Mouse (Mus musculus): ENCODE data around the gene Mxd3. TPM values are rescaled to one million over a fixed set of nuclear protein-coding genes. Genes with fewer than 3 reads are reported as not detected.

Gene Mxd3
- polyA plus RNA-seq, 1 experiment from 2014 or later, result 30.2 TPM

- WGBS, result 49% methylated on average over 8 of the region's 8 CpGs
- H3K4me1 ChIP-seq (replicated peaks; ENCODE audit: control insufficient read depth, insufficient read depth, low read length), result peaks cover 37% of the 10 kb centered on the region
Observed at GRCm38 (mm10) chr13:55327633-55328032, 2.0 kb downstream of the Mxd3 start.

GRCm38 (mm10) chr13:55327169-55327568 is 2.5 kb downstream of the Mxd3 start:
- H3K27me3 ChIP-seq (replicated peaks; ENCODE audit: control insufficient read depth, insufficient read depth, low read length), result no peaks in the 10 kb centered on the region
- H3K9ac ChIP-seq (ENCODE audit: low read length), result no peak overlapping the region
- H3K9me3 ChIP-seq (ENCODE audit: control insufficient read depth, low read length), result no peaks in the 10 kb centered on the region
- H3K36me3 ChIP-seq (ENCODE audit: control insufficient read depth, insufficient read depth, low read length), result peaks cover 32% of the 10 kb centered on the region
- no peak overlapping the region for H3K27ac ChIP-seq (ENCODE audit: low read depth)
- H3K4me2 ChIP-seq (ENCODE audit: low read length), result no peak overlapping the region
- WGBS, result 41% methylated on average over 4 of the region's 4 CpGs
- peaks cover 38% of the 10 kb centered on the region for H3K4me1 ChIP-seq (replicated peaks; ENCODE audit: control insufficient read depth, insufficient read depth, low read length)
- DNase-seq (ENCODE audit: low spot score), result no peak
- ATAC-seq (replicated peaks; ENCODE audit: low FRiP score, low TSS enrichment, low read depth), result no peak
- no peak overlapping the region for H3K4me3 ChIP-seq (ENCODE audit: low read depth, low read length)

More at GRCm38 (mm10) chr13:55327633-55328032, 2.0 kb downstream of the Mxd3 start:
- H3K9me3 ChIP-seq (ENCODE audit: control insufficient read depth, low read length), result no peaks in the 10 kb centered on the region
- no peak overlapping the region for H3K27ac ChIP-seq (ENCODE audit: low read depth)
- ATAC-seq (replicated peaks; ENCODE audit: low FRiP score, low TSS enrichment, low read depth), result no peak
- H3K9ac ChIP-seq (ENCODE audit: low read length), result no peak overlapping the region
- H3K4me3 ChIP-seq (ENCODE audit: low read depth, low read length), result no peak overlapping the region
- peak; percentile 85 for DNase-seq (ENCODE audit: low spot score)
- peaks cover 32% of the 10 kb centered on the region for H3K36me3 ChIP-seq (ENCODE audit: control insufficient read depth, insufficient read depth, low read length)
- H3K4me2 ChIP-seq (ENCODE audit: low read length), result peak overlapping the region; percentile 63
- no peaks in the 10 kb centered on the region for H3K27me3 ChIP-seq (replicated peaks; ENCODE audit: control insufficient read depth, insufficient read depth, low read length)

GRCm38 (mm10) chr13:55325596-55325995 is 4.0 kb downstream of the Mxd3 start:
- Histone ChIP-seq H3K27me3 (replicated peaks; ENCODE audit: control insufficient read depth, insufficient read depth, low read length) (no peaks in the 10 kb centered on the region), H3K27ac (ENCODE audit: low read depth) (no peak overlapping the region), H3K4me2 (ENCODE audit: low read length) (no peak overlapping the region), H3K9ac (ENCODE audit: low read length) (no peak overlapping the region), H3K4me1 (replicated peaks; ENCODE audit: control insufficient read depth, insufficient read depth, low read length) (peaks cover 39% of the 10 kb centered on the region), H3K9me3 (ENCODE audit: control insufficient read depth, low read length) (no peaks in the 10 kb centered on the region), H3K36me3 (ENCODE audit: control insufficient read depth, insufficient read depth, low read length) (peaks cover 32% of the 10 kb centered on the region), H3K4me3 (ENCODE audit: low read depth, low read length) (no peak overlapping the region)
- ATAC-seq (replicated peaks; ENCODE audit: low FRiP score, low TSS enrichment, low read depth) (no peak), DNase-seq (ENCODE audit: low spot score) (no peak)
- WGBS, result 74% methylated on average over 11 of the region's 11 CpGs

- H3K4me2 ChIP-seq (ENCODE audit: low read length), result peak overlapping the region; percentile 85
- H3K27me3 ChIP-seq (replicated peaks; ENCODE audit: control insufficient read depth, insufficient read depth, low read length), result no peaks in the 10 kb centered on the region
- H3K9ac ChIP-seq (ENCODE audit: low read length), result peak overlapping the region; percentile 92
- peaks cover 22% of the 10 kb centered on the region for H3K4me1 ChIP-seq (replicated peaks; ENCODE audit: control insufficient read depth, insufficient read depth, low read length)
- peak overlapping the region; percentile 89 for H3K4me3 ChIP-seq (ENCODE audit: low read depth, low read length)
- peaks cover 62% of the 10 kb centered on the region for H3K36me3 ChIP-seq (ENCODE audit: control insufficient read depth, insufficient read depth, low read length)
- peak; percentile 16 for ATAC-seq (replicated peaks; ENCODE audit: low FRiP score, low TSS enrichment, low read depth)
- peak overlapping the region; percentile 88 for H3K27ac ChIP-seq (ENCODE audit: low read depth)
- 1% methylated on average over 31 of the region's 31 CpGs for WGBS
- peak; percentile 72 for DNase-seq (ENCODE audit: low spot score)
- no peaks in the 10 kb centered on the region for H3K9me3 ChIP-seq (ENCODE audit: control insufficient read depth, low read length)
Observed at GRCm38 (mm10) chr13:55322130-55322825, 7.3 kb downstream of the Mxd3 start.

- peaks cover 69% of the 10 kb centered on the region for H3K36me3 ChIP-seq (ENCODE audit: control insufficient read depth, insufficient read depth, low read length)
- peak within 1 kb of the TSS; percentile 92 for H3K9ac ChIP-seq (ENCODE audit: low read length)
- WGBS, result under 1% methylated on average over 73 of the region's 73 CpGs
- H3K27me3 ChIP-seq (replicated peaks; ENCODE audit: control insufficient read depth, insufficient read depth, low read length), result no peaks in the 10 kb centered on the region
- peak within 1 kb of the TSS; percentile 85 for H3K4me2 ChIP-seq (ENCODE audit: low read length)
- ATAC-seq (replicated peaks; ENCODE audit: low FRiP score, low TSS enrichment, low read depth) (peak; percentile 88), DNase-seq (ENCODE audit: low spot score) (peak; percentile 91)
- H3K4me1 ChIP-seq (replicated peaks; ENCODE audit: control insufficient read depth, insufficient read depth, low read length), result peaks cover 20% of the 10 kb centered on the region
- H3K4me3 ChIP-seq (ENCODE audit: low read depth, low read length), result peak within 1 kb of the TSS; percentile 89
- H3K27ac ChIP-seq (ENCODE audit: low read depth), result peak within 1 kb of the TSS; percentile 88
- no peaks in the 10 kb centered on the region for H3K9me3 ChIP-seq (ENCODE audit: control insufficient read depth, low read length)
Observed at GRCm38 (mm10) chr13:55321434-55322129, 8.0 kb downstream of the Mxd3 start, which contains the start of gene Rab24. Gene Rab24, minus strand, starts transcription at chr13:55321946.

- Histone ChIP-seq H3K9ac (ENCODE audit: low read length) (peak within 1 kb of the TSS; percentile 92), H3K27me3 (replicated peaks; ENCODE audit: control insufficient read depth, insufficient read depth, low read length) (no peaks in the 10 kb centered on the region), H3K4me3 (ENCODE audit: low read depth, low read length) (peak within 1 kb of the TSS; percentile 89), H3K36me3 (ENCODE audit: control insufficient read depth, insufficient read depth, low read length) (peaks cover 69% of the 10 kb centered on the region), H3K4me1 (replicated peaks; ENCODE audit: control insufficient read depth, insufficient read depth, low read length) (peaks cover 20% of the 10 kb centered on the region), H3K4me2 (ENCODE audit: low read length) (peak within 1 kb of the TSS; percentile 85), H3K9me3 (ENCODE audit: control insufficient read depth, low read length) (no peaks in the 10 kb centered on the region), H3K27ac (ENCODE audit: low read depth) (no peak within 1 kb of the TSS; the same call in 1 of the 2 replicates)
- 78% methylated on average over 4 of the region's 4 CpGs for WGBS
- no peak for DNase-seq (ENCODE audit: low spot score)
- no peak for ATAC-seq (replicated peaks; ENCODE audit: low FRiP score, low TSS enrichment, low read depth)
Observed at GRCm38 (mm10) chr13:55319931-55320533, 9.6 kb downstream of the Mxd3 start, which contains the start of gene Prelid1. Gene Prelid1, plus strand, starts transcription at chr13:55320500.

- H3K4me1 ChIP-seq (replicated peaks; ENCODE audit: control insufficient read depth, insufficient read depth, low read length), result peaks cover 14% of the 10 kb centered on the region
- H3K36me3 ChIP-seq (ENCODE audit: control insufficient read depth, insufficient read depth, low read length), result peaks cover 71% of the 10 kb centered on the region
- no peak overlapping the region for H3K27ac ChIP-seq (ENCODE audit: low read depth)
- DNase-seq (ENCODE audit: low spot score) (no peak), ATAC-seq (replicated peaks; ENCODE audit: low FRiP score, low TSS enrichment, low read depth) (no peak)
- no peaks in the 10 kb centered on the region for H3K9me3 ChIP-seq (ENCODE audit: control insufficient read depth, low read length)
- no peak overlapping the region for H3K4me2 ChIP-seq (ENCODE audit: low read length)
- WGBS, result 86% methylated on average over 3 of the region's 3 CpGs
- H3K27me3 ChIP-seq (replicated peaks; ENCODE audit: control insufficient read depth, insufficient read depth, low read length), result no peaks in the 10 kb centered on the region
- H3K4me3 ChIP-seq (ENCODE audit: low read depth, low read length), result no peak overlapping the region
- H3K9ac ChIP-seq (ENCODE audit: low read length), result no peak overlapping the region
Observed at GRCm38 (mm10) chr13:55318351-55318750, 11.3 kb downstream of the Mxd3 start.

GRCm38 (mm10) chr13:55314891-55315412 is 14.7 kb downstream of the Mxd3 start:
- H3K27me3 ChIP-seq (replicated peaks; ENCODE audit: control insufficient read depth, insufficient read depth, low read length), result no peaks in the 10 kb centered on the region
- no peak overlapping the region for H3K27ac ChIP-seq (ENCODE audit: low read depth)
- WGBS, result 90% methylated on average over 2 of the region's 2 CpGs
- H3K4me1 ChIP-seq (replicated peaks; ENCODE audit: control insufficient read depth, insufficient read depth, low read length), result no peaks in the 10 kb centered on the region
- DNase-seq (ENCODE audit: low spot score) (no peak), ATAC-seq (replicated peaks; ENCODE audit: low FRiP score, low TSS enrichment, low read depth) (no peak)
- no peak overlapping the region for H3K4me2 ChIP-seq (ENCODE audit: low read length)
- H3K4me3 ChIP-seq (ENCODE audit: low read depth, low read length), result no peak overlapping the region
- H3K9ac ChIP-seq (ENCODE audit: low read length), result no peak overlapping the region
- peaks cover 97% of the 10 kb centered on the region for H3K36me3 ChIP-seq (ENCODE audit: control insufficient read depth, insufficient read depth, low read length)
- no peaks in the 10 kb centered on the region for H3K9me3 ChIP-seq (ENCODE audit: control insufficient read depth, low read length)
